Mouse (Mus musculus): ENCODE data around the gene Lsamp.

GRCm38 (mm10) chr16:40948013-40948412, 963.9 kb downstream of the Lsamp start:
- TF ChIP-seq CTCF (IDR thresholded peaks at IDR 0.05; ENCODE audit: low read depth) (no peak), EP300 (IDR thresholded peaks at IDR 0.05; ENCODE audit: low read depth) (no peak)
